Mouse (Mus musculus) stomach, embryonic 15.5 days (tissue): Measurements from ENCODE around the gene Gm11114. TPM values are rescaled to one million over a fixed set of nuclear protein-coding genes. Genes with fewer than 3 reads are reported as not detected.

Experiments used
- ATAC-seq: fragments of 200-750 bp; cut with Nextera tagmentation; 2 replicates; pipeline ENCODE4 v1.8.0; 2017; ENCODE audit warnings: low read depth, moderate number of reproducible peaks, moderate TSS enrichment; ENCODE audit not compliant: insufficient read depth, low FRiP score
- H3K27ac ChIP-seq: fragments of 300-500 bp; sonication (generic); 2 replicates; pipeline ENCODE4 v1.5.1; 2015; ENCODE audit warnings: mild to moderate bottlenecking, inconsistent platforms
- H3K27me3 ChIP-seq: fragments of 300-500 bp; sonication (generic); replicated peaks from 2 replicates; pipeline ENCODE4 v1.6.1; 2015; ENCODE audit warnings: inconsistent platforms
- H3K36me3 ChIP-seq: fragments of 300-500 bp; sonication (generic); 2 replicates; pipeline ENCODE4 v1.6.1; 2015; ENCODE audit warnings: inconsistent platforms
- H3K4me1 ChIP-seq: fragments of 300-500 bp; sonication (generic); 2 replicates; pipeline ENCODE4 v1.6.1; 2015; ENCODE audit warnings: inconsistent platforms
- H3K4me2 ChIP-seq: fragments of 300-500 bp; sonication (generic); 2 replicates; pipeline ENCODE4 v1.6.1; 2015; ENCODE audit warnings: mild to moderate bottlenecking, inconsistent platforms
- H3K4me3 ChIP-seq: fragments of 300-500 bp; sonication (generic); replicated peaks from 2 replicates; pipeline ENCODE4 v1.5.1; 2015; ENCODE audit warnings: inconsistent platforms
- H3K9ac ChIP-seq: fragments of 300-500 bp; sonication (generic); 2 replicates; pipeline ENCODE4 v1.6.1; 2015; ENCODE audit warnings: inconsistent platforms
- H3K9me3 ChIP-seq: fragments of 300-500 bp; sonication (generic); 2 replicates; pipeline ENCODE4 v1.6.1; 2016; ENCODE audit warnings: inconsistent platforms
- WGBS: fragments of 180-500 bp; shearing (Covaris S2); methylation state at CpG from one replicate; pipeline ENCODE4 v1.1.7; 2015; 5-methylcytosine and 5-hydroxymethylcytosine counted together
- polyA plus RNA-seq: library from polyadenylated mRNA; unstranded; fragments of >200 nt; fragmentation: Nextera tagmentation; extraction: Ambion mirVana; gene quantifications from 2 replicates; pipeline ENCODE4 v1.2.1, GENCODE M21; 2015

Gm11114 gene
- polyA plus RNA-seq, 1 experiment from 2014 or later: not detected

DNA sequence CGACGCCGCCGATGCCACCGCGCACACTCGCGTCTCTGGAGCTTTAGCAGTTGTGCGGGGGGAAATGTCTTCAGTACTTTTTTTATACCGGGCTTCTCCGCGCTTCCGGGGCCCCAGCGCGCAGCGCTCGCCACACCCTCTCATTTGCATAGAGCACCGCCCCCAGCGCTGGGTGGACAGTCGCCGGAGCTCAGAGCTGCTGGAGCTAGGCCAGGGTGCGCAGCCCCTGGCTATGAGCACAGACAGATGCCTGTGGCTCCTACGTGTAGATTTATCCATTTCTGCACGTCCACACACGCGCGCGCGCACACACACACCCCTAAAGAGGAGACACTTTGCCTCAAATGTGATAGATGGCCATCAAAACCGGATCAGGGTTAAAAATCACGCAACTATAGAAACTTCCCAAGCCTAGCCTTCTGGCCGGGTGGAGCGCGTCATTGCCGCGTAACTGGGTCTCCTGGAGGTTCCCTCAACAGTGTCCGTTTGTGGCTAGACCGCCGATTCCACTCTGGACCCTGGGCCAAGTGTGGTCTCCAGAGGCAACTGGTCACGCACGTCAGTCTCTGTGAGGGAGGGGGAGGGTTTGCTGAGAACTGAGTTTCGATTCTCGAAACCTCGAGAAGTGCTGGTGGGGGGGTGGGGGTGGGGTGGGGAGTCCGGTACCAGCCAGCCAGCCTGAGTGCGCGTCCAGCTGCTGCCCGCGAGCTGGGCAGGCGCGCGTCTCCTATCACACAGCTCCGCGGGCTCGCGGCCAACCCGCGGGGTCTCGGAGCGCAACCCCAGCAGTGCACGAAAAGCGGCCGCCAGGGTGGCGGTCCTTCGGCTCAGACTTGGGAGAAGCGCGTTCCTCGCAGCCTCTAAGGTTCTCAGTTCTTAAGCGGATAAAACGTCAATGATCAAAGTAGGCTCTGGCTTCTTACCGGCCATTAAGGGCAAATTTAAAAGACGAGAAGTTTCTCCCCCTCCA is 15.0 kb downstream of the Gm11114 start, which contains the start of gene Tent5a:
TSS of gene Tent5a (minus strand) at position 107 of the 970 bp plus-strand sequence.
- peak within 1 kb of the TSS; percentile 84 for H3K4me2 ChIP-seq
- no peaks in the 10 kb centered on the region for H3K36me3 ChIP-seq
- H3K27me3 ChIP-seq: no peaks in the 10 kb centered on the region
- peak within 1 kb of the TSS; percentile 59 for H3K9ac ChIP-seq
- peak within 1 kb of the TSS; percentile 86 for H3K27ac ChIP-seq
- peak; percentile 93 for ATAC-seq
- H3K9me3 ChIP-seq: no peaks in the 10 kb centered on the region
- peak within 1 kb of the TSS; percentile 80 for H3K4me3 ChIP-seq
- H3K4me1 ChIP-seq: no peaks in the 10 kb centered on the region
- under 1% methylated on average over 72 of the region's 72 CpGs for WGBS

DNA sequence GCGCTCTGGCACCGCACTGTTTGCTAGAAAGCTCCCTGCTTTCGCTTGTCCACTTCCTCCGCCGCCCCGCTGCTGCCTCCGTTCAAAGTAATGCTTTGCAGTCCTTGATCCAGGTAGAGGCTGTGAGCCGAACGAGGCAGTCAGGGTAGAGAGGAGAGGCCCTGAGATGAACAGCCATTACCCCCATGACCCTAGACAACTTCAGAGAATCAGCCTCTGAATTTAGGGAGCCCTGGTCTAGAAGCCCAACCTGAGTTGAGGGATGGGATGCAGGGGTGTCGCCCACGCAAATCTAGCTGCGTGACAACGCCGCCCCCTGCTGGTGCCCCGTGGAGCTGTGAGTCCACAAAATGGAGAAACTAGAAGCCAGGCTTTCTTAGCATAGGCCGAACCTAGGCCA is 15.7 kb downstream of the Gm11114 start:
- Histone ChIP-seq H3K27ac (peak overlapping the region; percentile 86), H3K4me2 (peak overlapping the region; percentile 84), H3K36me3 (no peaks in the 10 kb centered on the region), H3K9ac (peak overlapping the region; percentile 51), H3K9me3 (no peaks in the 10 kb centered on the region), H3K4me1 (no peaks in the 10 kb centered on the region), H3K4me3 (peak overlapping the region; percentile 80), H3K27me3 (no peaks in the 10 kb centered on the region)
- ATAC-seq: peak; percentile 17; the same call in 1 of the 2 replicates
- 1% methylated on average over 16 of the region's 16 CpGs for WGBS

DNA sequence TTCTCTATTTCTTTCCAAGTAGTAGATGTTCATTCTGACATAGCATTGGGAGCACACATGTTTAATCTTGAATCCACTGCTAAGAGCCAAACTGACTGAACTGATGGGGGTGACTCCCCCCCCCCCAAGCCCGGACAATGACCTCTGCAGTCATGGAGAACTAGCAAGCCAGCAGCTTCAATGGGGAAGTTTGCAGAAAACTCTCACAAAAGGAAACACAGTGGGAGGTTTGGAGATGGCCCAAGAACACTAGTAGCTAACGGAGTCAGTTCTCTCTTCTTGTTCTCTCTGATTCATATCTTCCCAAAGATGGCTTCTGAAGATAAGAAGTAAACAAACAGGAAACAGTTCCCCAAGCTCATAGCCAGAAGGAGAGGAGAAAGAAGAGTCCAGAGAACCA is 18.9 kb downstream of the Gm11114 start:
- no peak overlapping the region for H3K4me3 ChIP-seq
- H3K9me3 ChIP-seq: no peaks in the 10 kb centered on the region
- H3K27ac ChIP-seq: no peak overlapping the region
- no peak overlapping the region for H3K9ac ChIP-seq
- no peaks in the 10 kb centered on the region for H3K27me3 ChIP-seq
- no peaks in the 10 kb centered on the region for H3K4me1 ChIP-seq
- no peak overlapping the region for H3K4me2 ChIP-seq
- H3K36me3 ChIP-seq: no peaks in the 10 kb centered on the region
- 71% methylated on average over 2 of the region's 2 CpGs for WGBS
- ATAC-seq: no peak

DNA sequence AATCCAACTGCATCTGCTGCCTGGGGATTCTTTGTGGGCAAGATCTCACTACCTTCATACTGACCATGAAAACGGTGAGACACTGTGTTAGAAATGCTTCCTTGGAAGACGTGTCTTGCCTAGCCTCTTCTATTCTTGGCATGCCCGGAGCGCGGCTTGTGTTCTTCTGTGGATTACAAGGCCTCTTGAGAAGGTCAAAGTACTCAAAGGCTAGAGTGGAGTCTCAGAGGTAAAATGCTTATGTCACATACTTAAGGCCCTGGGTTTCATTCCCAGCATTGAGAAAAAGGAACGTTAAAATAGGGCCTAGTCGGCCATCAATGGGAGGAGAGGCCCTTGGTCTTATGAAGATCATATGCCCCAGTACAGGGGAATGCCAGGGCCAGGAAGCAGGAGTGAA is 23.5 kb downstream of the Gm11114 start:
- Histone ChIP-seq H3K9ac (no peak overlapping the region), H3K27me3 (no peaks in the 10 kb centered on the region), H3K4me3 (no peak overlapping the region), H3K9me3 (no peaks in the 10 kb centered on the region), H3K36me3 (no peaks in the 10 kb centered on the region), H3K4me1 (no peaks in the 10 kb centered on the region), H3K27ac (no peak overlapping the region), H3K4me2 (no peak overlapping the region)
- ATAC-seq: no peak
- WGBS: 92% methylated on average over 7 of the region's 7 CpGs

DNA sequence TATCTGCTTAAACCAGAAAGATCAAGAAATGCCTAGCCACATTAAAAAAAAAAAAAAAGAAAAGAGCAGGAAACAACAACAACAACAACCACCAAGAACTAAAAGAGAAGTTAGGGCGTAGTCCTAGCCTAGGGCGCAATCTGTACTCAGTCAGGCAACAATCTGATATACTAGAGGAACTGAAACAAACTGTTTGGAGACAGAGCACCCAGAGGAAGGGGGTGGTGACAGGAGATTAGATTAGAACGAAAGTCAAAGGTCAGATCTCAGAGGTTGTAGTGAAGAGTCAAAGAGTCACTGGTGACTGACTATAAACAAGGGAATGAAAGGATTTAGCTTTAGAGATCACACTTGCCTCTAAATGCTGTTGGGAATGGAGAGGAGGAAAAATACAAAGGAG is 27.7 kb downstream of the Gm11114 start:
- WGBS: 71% methylated on average over 3 of the region's 3 CpGs
- Histone ChIP-seq H3K27me3 (no peaks in the 10 kb centered on the region), H3K4me1 (no peaks in the 10 kb centered on the region), H3K4me3 (no peak overlapping the region), H3K36me3 (no peaks in the 10 kb centered on the region), H3K27ac (no peak overlapping the region), H3K4me2 (no peak overlapping the region), H3K9me3 (no peaks in the 10 kb centered on the region), H3K9ac (no peak overlapping the region)
- ATAC-seq: no peak

DNA sequence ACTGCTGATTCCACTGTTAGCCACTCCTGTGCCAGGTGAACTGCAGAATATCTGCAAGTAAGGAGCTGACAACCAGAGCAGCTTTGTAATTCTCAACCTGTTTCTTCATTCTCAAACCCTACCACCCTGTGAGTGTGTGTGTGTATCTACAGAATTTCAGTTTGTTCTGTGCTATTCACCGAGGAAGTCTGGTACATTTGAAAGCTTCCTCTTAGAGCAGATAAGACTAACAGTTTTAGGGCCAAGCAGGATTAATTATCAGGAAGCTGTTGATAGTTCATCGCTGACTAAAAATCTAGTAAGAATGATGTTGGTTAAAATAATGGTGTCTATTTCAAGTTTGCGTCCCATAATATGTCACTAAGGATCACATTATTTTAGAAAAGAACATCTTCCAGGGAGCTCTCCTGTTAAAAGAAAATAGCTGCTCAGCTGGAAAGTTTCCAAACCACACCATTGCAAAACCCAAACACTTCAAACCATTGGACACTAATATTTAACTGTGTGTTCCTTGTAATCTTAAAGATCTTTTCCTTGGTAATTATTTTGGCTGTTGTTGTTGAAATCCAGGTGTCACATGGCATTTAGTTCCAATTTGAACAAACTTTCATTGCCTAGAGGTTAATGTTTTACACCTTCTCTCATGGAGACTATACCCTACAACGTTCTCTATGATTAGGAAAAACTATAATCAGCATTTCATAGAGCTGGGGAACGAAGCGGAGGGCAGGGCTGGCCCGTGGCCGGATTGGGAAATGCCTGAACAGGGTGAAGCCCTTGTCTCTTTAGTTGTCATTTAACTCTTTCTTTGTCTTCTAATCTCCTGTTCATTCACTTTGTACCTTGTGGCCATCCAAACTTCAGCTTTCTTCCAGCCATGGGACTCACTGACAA is 30.6 kb downstream of the Gm11114 start:
- no peaks in the 10 kb centered on the region for H3K27me3 ChIP-seq
- H3K9ac ChIP-seq: no peak overlapping the region
- no peaks in the 10 kb centered on the region for H3K36me3 ChIP-seq
- no peaks in the 10 kb centered on the region for H3K9me3 ChIP-seq
- H3K4me1 ChIP-seq: 0 out of 2 replicates have a peak, but pooled peaks cover 5% of the 10 kb centered on the region
- no peak overlapping the region for H3K4me2 ChIP-seq
- 52% methylated on average over 8 of the region's 8 CpGs for WGBS
- ATAC-seq: no peak
- H3K27ac ChIP-seq: no peak overlapping the region
- no peak overlapping the region for H3K4me3 ChIP-seq

DNA sequence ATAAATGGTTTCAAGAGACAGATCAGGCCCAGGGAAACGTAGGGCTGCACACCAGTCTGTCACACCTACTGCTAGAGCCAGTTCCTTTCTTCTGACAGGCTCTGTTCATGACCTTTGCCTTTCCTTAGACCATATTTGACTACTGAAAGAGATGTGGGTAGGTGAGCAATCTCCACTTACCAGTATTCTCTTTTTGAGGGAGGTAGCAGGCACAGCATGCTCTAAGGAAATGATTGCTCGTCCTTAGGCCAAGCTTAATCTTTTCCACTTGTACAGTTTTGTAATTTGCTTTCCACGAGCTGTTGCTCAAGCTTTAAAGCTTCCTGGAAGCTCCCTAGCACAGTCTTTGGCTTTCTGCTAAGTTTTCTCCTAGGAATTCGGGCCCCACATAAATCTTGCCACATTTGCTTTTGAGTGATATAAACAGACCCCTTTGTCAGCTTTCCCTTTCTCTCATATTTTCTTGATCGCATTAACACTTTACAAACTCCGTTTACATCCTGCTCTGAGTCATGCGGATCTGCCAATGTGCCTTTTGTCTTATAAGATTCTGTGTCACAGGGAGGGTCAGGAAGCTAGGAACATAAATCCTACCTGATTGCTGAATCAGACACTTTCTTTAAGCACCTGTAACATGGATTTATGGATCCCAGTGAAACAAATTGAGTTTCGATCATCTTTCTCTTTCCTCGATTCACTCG is 35.4 kb downstream of the Gm11114 start:
- Histone ChIP-seq H3K9ac (no peak overlapping the region), H3K36me3 (no peaks in the 10 kb centered on the region), H3K4me2 (peak overlapping the region; percentile 14; the same call in 1 of the 2 replicates), H3K4me1 (peaks cover 5% of the 10 kb centered on the region; the same call in 1 of the 2 replicates), H3K27me3 (no peaks in the 10 kb centered on the region), H3K27ac (peak overlapping the region; percentile 37; the same call in 1 of the 2 replicates), H3K4me3 (no peak overlapping the region), H3K9me3 (no peaks in the 10 kb centered on the region)
- WGBS: 36% methylated on average over 10 of the region's 10 CpGs
- no peak for ATAC-seq

DNA sequence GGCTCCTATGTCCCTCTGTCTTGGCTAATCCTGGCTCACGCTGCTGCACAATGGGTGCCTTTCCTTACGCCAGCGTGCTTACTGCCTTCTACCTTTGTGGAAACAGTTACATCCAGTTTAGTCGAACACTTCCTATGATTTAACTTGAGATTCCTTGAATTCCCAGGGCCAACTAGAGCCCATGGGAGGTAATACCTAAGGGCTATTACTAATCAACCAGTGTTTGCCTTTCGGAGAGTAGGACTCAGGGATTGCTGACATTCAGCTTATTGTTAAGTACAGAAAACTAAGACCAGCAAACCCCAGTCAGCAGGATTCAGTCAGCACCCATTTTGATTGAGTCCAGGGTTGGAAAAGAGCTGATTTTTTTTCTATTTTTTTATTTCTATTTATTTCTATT is 43.0 kb downstream of the Gm11114 start:
- WGBS: 72% methylated on average over 5 of the region's 5 CpGs

DNA sequence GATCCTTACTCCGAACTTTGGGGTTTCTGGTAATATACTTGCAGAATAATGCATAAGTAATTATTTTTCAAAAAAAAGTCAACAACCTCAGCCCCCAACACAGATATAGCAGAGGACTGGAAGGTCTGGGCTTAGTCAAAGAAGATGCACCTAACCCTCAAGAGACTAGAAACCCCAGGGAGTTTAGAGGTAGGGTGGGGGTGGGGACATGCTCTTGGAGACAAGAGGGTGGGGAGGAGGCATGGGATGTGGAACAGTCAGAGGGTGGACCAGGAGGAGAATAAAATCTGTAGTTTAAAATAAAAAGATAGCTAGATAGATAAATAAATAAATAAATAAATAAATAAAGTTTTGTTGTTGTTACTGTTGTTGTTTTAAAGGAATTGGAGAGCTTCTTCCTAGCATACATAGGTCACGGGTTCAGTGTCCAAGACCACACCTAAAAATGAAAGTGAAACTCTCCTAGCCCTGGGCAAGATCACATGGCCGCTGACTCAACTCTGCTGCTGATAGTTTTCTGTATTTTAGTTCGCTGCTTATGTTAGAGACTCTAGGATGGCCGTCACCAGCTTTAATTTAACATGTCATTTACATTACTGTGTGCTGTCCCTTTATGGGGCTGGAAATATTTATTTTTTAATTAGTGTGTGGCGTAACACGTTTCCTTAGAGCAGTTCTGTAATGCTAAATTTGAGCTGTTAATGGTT is 44.7 kb downstream of the Gm11114 start:
- 83% methylated on average over 7 of the region's 7 CpGs for WGBS
- ATAC-seq: no peak

More for the DNA sequence above, 43.0 kb downstream of the Gm11114 start:
- Histone ChIP-seq H3K27ac (no peak overlapping the region), H3K27me3 (no peaks in the 10 kb centered on the region), H3K9me3 (no peaks in the 10 kb centered on the region), H3K4me1 (no peaks in the 10 kb centered on the region), H3K4me2 (no peak overlapping the region), H3K36me3 (no peaks in the 10 kb centered on the region), H3K9ac (no peak overlapping the region), H3K4me3 (no peak overlapping the region)
- ATAC-seq: no peak

More for the DNA sequence above, 44.7 kb downstream of the Gm11114 start:
- Histone ChIP-seq H3K4me1 (no peaks in the 10 kb centered on the region), H3K36me3 (no peaks in the 10 kb centered on the region), H3K27ac (no peak overlapping the region), H3K4me2 (no peak overlapping the region), H3K9ac (no peak overlapping the region), H3K9me3 (no peaks in the 10 kb centered on the region), H3K4me3 (no peak overlapping the region), H3K27me3 (no peaks in the 10 kb centered on the region)
